In genomic region chr8:115745648-115746047, GRCm38 (mm10) we compare ENCODE assay signal across 20 mouse cellular contexts. TPM values are rescaled to one million over a fixed set of nuclear protein-coding genes. Genes with fewer than 3 reads are reported as not detected.
A peak's percentile ranks its signal among the peaks of the same experiment; 100 is the strongest.
DNase-seq lines count a peak whose midpoint lies in the region; ATAC-seq lines count a peak whose summit lies in the region.
"Had no signal": no experiment of that assay in that cellular context is flagged by ENCODE, and none has a peak within 500 bp of the region (broad histone marks: within the 10 kb centered on the region; RNA-seq: fewer than 3 reads in every experiment).

No protein-coding gene starts in this region.

- no peak overlapping the region for H3K9ac ChIP-seq in kidney, embryonic 15.5 days
- H3K9ac ChIP-seq: embryonic facial prominence, embryonic 15.5 days; heart, embryonic 12.5 days; hindbrain, embryonic 15.5 days had no signal

- peak; percentile 30 for DNase-seq in adrenal gland, postnatal 14 days
- DNase-seq in adrenal gland, adult 2 months, result no peak
- DNase-seq in kidney, postnatal 10 days, result peak; percentile 39
- DNase-seq in testis, postnatal 10 days (ENCODE audit: low spot score), result peak; percentile 43
- no peak for DNase-seq in testis, postnatal 14 days (ENCODE audit: low spot score)
- DNase-seq in layer of hippocampus, adult 9-10 months (ENCODE audit: low spot score), result no peak
- DNase-seq: B cell, adult 2 months; cerebellum, adult 11 months; cerebellum, adult 9-10 months; gastrocnemius, adult 2 months; gastrocnemius, postnatal 25 days had no signal

- ATAC-seq in kidney, embryonic 15.5 days (replicated peaks; ENCODE audit: low FRiP score), result no peak
- peak; percentile 25 for ATAC-seq in inflammation-experienced regulatory T-cells, adult 6 months
- ATAC-seq: forebrain, embryonic 14.5 days; intestine, postnatal 0 days had no signal

- H3K36me3 ChIP-seq in kidney, embryonic 15.5 days, result no peaks in the 10 kb centered on the region
- H3K36me3 ChIP-seq: embryonic facial prominence, embryonic 15.5 days; forebrain, embryonic 10.5 days; heart, embryonic 12.5 days; hindbrain, embryonic 15.5 days had no signal

- no peaks in the 10 kb centered on the region for H3K27me3 ChIP-seq in kidney, embryonic 15.5 days
- H3K27me3 ChIP-seq: embryonic facial prominence, embryonic 15.5 days; heart, embryonic 12.5 days; hindbrain, embryonic 15.5 days had no signal

- H3K4me3 ChIP-seq in kidney, embryonic 15.5 days (replicated peaks), result no peak overlapping the region
- H3K4me3 ChIP-seq: embryonic facial prominence, embryonic 15.5 days; erythroblast, embryonic 14.5 days; forebrain, embryonic 10.5 days; gastrocnemius, adult 2 months; heart, embryonic 12.5 days; hindbrain, embryonic 15.5 days had no signal

- no peak overlapping the region for H3K27ac ChIP-seq in kidney, embryonic 15.5 days
- H3K27ac ChIP-seq: embryonic facial prominence, embryonic 15.5 days; forebrain, embryonic 10.5 days; gastrocnemius, adult 2 months; hindbrain, embryonic 15.5 days had no signal

- 47% methylated on average over 2 of the region's 2 CpGs for WGBS in kidney, embryonic 15.5 days

- H3K4me2 ChIP-seq in kidney, embryonic 15.5 days, result no peak overlapping the region
- H3K4me2 ChIP-seq: embryonic facial prominence, embryonic 15.5 days; heart, embryonic 12.5 days; hindbrain, embryonic 15.5 days had no signal

- no peaks in the 10 kb centered on the region for H3K4me1 ChIP-seq in kidney, embryonic 15.5 days
- H3K4me1 ChIP-seq: embryonic facial prominence, embryonic 15.5 days; forebrain, embryonic 10.5 days; heart, embryonic 12.5 days; hindbrain, embryonic 15.5 days had no signal

- no peaks in the 10 kb centered on the region for H3K9me3 ChIP-seq in kidney, embryonic 15.5 days (replicated peaks)
- H3K9me3 ChIP-seq: embryonic facial prominence, embryonic 15.5 days; hindbrain, embryonic 15.5 days had no signal

RNA-seq across cellular contexts. Expression of gene Maf, which starts 38.1 kb away (rescaled TPM):
- total RNA-seq in adrenal gland, postnatal 14 days (2021), result 20.5 and 27.0 TPM in 2 replicates
- 10 to 100 TPM; 20.8 to 23.7 TPM for total RNA-seq in adrenal gland, adult 2 months (2021)
- 13.0 and 15.7 TPM in 2 replicates for polyA plus RNA-seq in adrenal gland, adult 2 months (2012; rRNA removed)
- polyA plus RNA-seq in kidney, embryonic 15.5 days (2015; fragmentation: Nextera tagmentation; extraction: Ambion mirVana), result 8.6 and 9.9 TPM in 2 replicates
- 100 to 1,000 TPM; 109 to 129 (median 126) TPM for polyA plus RNA-seq in inflammation-experienced regulatory T-cells, adult 6 months (2017; shearing (Covaris generic))

Comparison
In these comparisons a context has a peak if more than half of its experiments do, and no peak if none do; other contexts are left out.
1. DNase-seq: peak in adrenal gland, postnatal 14 days (single experiment), kidney, postnatal 10 days (single experiment) and testis, postnatal 10 days (single experiment); none in adrenal gland, adult 2 months (single experiment), testis, postnatal 14 days (single experiment) and layer of hippocampus, adult 9-10 months (single experiment).